Mouse (Mus musculus) cerebellum, postnatal 36 days (tissue): ENCODE results near the gene Ppp1r18.
A peak's percentile ranks its signal among the peaks of the same experiment; 100 is the strongest.

Experiments
- DNase-seq, 2 experiments: peaks; one replicate each; pipeline ENCODE4 v3.0.0; 2021 to 2022; ENCODE audit warnings: mixed read lengths in 2 of 2

Gene Ppp1r18

DNA sequence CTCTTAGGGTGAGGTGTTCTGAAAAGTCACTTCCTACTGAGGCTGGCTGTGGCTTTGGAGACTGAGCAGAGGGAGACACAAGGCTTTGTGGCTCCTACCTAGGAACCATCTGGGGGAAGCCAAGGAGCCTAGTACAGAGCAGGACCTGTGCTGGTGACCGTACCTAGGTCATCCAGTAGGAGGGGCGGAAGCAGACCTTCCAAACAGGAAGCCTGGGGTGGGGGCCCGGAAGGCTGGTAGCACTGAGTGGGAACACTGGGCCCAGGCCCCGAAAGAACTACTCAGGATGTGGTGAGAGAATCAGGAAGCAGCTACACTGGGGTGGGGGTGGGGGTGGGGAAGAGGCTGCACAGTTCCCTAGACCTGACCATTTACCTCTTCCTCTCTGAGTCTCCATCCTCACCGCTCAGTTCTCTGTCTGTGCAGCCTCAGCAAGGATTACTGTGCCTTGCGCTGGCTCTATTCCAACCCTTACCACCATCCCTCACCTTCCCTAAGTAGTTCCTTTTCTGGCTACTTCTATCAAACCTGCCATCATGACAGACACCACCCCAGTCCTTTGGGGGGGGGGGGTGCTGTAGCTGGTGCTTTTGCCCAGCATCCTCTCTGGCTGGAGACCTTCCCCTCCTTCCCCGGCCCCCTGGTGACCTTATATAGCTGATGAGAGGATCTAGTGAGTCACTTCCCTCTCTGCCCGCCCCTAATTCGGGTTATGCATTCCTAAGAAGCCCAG lies 4.9 kb downstream of the Ppp1r18 start:
- DNase-seq: no peak

- no peak for DNase-seq
Measured at GRCm38 (mm10) chr17:35870884-35871696, 5.7 kb downstream of the Ppp1r18 start.

DNA sequence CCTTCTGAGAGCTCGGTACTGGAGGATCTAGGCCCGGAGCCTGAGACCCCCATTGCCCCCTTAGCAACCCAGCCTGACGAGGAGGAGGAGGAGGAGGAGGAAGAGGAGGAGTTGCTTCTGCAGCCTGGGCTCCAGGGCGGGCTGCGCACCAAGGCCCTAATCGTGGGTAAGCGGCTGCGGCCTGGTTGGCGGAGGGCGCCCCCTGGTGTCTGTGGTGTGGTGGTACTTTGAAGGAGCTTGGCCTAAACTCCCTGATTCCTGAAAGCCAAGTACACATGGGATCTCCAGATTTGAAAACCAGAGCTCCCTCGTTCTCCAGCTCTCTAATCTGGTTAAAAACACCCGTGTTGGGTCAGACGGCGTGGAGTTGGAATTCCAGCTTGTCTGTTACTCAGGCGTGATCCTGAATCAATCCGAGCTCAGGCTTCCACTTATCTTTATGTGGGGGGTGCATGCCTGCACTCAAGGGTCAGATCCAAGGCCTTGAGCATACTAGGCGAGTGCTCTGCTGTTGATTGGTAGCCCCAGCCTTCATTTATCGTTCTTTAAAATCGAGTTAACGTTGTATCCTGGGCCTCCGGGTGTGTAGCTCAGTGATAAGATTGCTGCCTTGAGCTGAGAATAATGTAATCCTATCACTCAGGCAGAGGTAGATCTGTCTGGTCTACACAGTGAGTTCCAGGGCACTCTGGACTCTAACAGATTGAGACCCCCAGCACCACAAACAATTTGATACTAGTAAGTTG lies 8.6 kb downstream of the Ppp1r18 start:
- DNase-seq: peak; percentile 93

GRCm38 (mm10) chr17:35874721-35875120 lies 9.3 kb downstream of the Ppp1r18 start:
- peak; percentile 23 to 30 for DNase-seq

- DNase-seq: peak; percentile 97 to 98
Measured at GRCm38 (mm10) chr17:35879245-35880057, 14.1 kb downstream of the Ppp1r18 start, which contains the start of gene Dhx16. Gene Dhx16 (plus strand): TSS chr17:35879819.

DNA sequence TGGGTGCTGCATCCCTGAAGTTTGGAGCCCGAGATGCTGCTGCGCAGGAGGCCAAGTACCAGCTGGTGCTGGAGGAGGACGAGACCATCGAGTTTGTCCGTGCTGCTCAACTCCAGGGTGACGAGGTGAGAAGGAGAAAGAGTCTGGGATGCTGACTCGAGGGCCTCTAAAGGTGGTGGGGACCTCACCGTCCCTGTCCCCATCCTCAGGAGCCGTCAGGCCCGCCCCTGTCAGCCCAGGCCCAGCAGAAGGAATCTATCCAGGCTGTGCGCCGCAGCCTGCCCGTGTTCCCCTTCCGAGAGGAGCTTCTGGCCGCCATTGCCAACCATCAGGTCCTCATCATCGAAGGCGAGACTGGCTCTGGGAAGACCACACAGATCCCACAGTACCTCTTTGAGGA lies 17.5 kb downstream of the Ppp1r18 start:
- no peak for DNase-seq

DNA sequence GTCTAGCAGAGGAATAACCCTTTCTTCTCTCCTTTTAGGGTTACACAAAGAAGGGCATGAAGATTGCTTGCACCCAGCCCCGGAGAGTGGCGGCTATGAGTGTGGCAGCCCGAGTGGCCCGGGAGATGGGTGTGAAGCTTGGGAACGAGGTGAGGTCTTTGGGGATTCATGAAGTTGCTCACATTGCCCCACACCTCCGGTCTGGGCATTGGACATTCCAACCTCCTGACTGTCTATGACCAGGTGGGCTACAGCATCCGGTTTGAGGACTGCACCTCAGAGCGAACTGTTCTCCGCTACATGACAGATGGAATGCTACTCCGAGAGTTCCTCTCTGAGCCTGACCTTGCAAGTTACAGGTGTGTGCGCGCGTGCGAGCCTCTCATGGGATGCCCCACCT lies 18.4 kb downstream of the Ppp1r18 start:
- DNase-seq: no peak

- DNase-seq: no peak
Measured at GRCm38 (mm10) chr17:35887725-35888124, 22.3 kb downstream of the Ppp1r18 start.

- DNase-seq: peak; percentile 90 to 95
Measured at GRCm38 (mm10) chr17:35896781-35897643, 31.6 kb downstream of the Ppp1r18 start, which contains the start of gene 2310061I04Rik. Gene 2310061I04Rik (minus strand): TSS chr17:35897431.

DNA sequence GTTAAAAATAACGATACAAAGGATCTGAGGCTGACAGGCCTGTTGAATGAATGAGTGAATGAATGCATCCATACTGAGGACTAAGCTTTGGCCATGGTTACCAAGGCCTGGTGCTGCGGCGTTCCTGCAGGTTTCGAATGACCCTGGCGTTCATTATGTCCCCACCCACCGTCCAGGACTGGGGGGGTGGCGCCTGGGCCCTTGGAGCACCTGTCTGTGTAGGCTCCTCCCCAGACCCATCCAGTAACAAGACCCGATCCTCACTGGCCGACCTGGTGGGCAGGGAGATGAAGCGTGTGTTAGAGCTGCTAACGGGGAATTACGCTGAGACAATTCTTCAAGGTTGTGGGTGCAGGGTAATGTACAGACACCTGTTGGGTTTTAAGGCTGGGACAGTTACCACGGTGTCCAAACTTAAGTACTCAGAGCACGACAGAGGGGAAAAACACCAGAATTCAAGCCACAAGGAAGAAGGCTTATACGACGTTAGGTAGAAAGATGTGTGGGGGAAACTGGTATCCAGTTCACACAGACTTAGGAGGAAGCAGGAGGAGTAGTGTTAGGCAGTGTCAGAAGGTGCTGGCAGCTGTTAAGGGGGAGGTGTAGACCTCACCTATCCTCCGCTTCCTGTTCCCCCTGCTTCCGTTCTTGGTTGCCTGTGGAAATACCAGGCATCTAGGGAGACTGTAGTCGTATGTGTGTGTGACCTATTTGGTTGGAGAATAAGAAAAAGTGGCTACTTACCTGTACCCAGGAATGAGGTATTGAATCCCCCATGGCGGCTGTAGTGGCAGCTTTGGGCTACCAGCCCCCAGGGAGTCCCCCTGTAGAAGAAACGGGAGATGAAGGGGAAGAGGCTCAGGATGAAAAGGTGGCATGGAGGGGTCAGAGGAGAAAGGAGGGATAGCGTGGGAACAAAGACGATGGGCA lies 32.5 kb downstream of the Ppp1r18 start:
- DNase-seq: peak; percentile 43 to 44

DNA sequence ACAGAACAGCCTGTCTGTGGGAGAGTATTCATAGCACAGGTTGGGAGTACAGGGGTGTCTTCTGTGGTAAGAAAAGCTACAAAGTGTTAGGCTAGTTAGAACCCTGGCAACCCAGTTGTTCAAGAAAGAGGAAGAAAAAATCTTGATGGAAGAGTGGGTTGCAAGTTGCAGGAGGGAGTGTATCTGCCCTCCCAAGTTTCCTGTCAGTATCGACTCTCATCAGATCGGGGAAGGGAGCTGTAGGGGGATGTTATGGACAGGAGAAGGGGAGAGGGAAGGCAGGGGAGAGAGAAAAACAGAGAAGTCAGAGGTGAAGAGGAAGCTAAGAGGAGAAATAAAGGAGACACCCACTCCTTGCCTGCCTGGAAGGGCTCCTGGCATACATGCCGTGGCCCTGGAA lies 35.2 kb downstream of the Ppp1r18 start:
- DNase-seq: no peak

GRCm38 (mm10) chr17:35903343-35903991 lies 38.1 kb downstream of the Ppp1r18 start:
- no peak for DNase-seq

DNA sequence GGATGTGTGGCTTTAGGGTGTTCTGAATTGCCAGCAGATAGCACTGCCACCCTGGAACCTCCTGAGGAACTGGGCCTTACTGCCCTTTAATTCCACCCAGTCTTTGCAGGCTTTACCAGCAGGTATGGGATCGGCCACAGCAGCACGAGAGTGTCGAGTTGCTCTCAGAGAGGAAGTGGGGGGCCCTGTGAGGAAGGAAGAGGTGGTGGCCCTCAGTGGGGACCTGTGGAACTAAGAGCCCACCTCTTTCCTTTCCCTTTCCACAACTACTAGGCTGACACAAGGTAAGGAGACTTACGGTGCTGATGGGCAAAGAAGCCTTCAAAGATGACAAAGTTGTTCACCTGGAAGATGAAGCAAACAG lies 38.6 kb downstream of the Ppp1r18 start:
- DNase-seq: no peak

GRCm38 (mm10) chr17:35905587-35905986 lies 40.2 kb downstream of the Ppp1r18 start:
- DNase-seq: no peak

- no peak for DNase-seq
Measured at GRCm38 (mm10) chr17:35907609-35908008, 42.2 kb downstream of the Ppp1r18 start.

GRCm38 (mm10) chr17:35909186-35909918 lies 44.0 kb downstream of the Ppp1r18 start:
- no peak for DNase-seq

- peak; percentile 85 to 88 for DNase-seq
Measured at GRCm38 (mm10) chr17:35909919-35910369, 44.6 kb downstream of the Ppp1r18 start, which contains the start of gene Atat1. Gene Atat1 (minus strand): TSS chr17:35910075.

DNA sequence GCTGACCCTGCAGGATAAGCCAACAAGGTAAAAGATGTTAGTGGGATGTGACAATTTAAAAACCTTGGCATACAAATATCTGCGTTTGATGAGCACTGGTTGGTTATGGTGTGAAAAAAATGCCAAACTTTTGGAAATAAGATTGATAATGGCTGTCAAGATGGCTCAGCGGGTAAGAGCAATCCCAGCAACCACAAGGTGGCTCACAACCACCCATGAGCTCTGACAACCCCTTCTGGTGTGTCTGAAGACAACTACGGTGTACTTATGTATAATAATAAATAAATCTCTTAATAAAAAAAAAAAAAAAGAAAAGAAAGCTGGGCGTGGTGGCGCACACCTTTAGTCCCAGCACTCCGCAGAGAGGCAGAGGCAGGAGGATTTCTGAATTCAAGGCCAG lies 49.6 kb downstream of the Ppp1r18 start:
- no peak for DNase-seq
